Mouse (Mus musculus) kidney, adult 11 months (tissue): ENCODE data around the gene Ttc28.

Source experiments
- DNase-seq: peaks from one replicate; pipeline ENCODE4 v3.0.0; 2022

Ttc28 gene

DNA sequence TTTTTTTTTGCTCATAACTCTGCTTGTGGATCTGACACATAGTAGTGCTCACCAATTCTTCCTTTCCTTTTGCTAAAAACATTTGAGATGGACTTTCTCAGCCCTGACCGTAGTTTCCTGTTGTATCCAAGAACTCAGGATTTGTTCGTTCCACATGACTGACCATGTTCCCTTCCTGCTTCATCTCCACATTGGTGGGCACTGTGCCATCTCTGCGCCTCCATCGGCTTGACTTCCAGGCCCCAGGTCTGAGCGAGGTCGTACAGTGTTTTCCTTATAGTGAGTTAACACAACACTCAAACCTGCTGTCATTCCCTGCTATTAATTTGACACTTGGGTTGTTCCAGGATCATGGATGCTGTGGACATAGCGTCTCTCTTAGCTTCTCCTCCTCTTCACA, 225.2 kb downstream of the Ttc28 start:
- DNase-seq = peak; percentile 71

DNA sequence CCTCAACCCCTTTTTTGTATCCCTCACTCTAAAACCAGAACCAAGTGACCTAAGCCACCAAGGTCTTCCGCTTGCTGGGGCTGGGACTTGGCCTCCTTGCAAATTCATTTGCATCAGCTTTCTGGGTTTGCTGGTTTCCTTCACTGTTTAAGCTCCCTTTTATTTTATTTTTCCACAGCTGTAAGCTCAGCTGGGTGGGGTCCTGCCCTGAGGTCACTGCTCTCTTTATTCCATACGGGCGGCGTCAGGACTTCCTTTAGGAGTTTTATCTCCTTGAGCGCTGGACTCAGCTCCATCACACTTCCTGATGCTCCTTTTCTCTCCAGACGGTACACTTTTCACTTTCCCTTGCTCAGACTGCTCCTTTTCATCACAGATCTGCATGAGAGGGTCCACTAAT, 231.8 kb downstream of the Ttc28 start:
- DNase-seq = no peak

DNA sequence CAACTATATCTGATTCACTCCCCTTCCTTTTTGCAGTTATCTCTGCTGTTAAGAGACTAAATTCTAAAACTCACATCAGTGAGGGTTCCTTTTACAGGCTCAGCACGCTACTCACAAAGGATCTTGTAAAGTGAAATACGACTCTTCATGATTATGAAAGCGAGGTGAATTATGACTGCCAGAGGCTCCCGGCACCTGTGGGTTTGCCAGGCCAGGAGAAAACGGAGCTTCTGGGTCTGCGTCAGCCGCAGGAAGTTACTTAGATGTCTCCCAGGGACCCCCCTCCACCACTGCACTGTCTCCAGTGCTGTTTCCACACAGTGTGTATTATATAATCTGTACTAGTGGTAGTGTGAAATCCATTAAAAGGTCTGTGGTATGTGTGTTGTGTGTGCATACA, 233.6 kb downstream of the Ttc28 start:
- DNase-seq = no peak

DNA sequence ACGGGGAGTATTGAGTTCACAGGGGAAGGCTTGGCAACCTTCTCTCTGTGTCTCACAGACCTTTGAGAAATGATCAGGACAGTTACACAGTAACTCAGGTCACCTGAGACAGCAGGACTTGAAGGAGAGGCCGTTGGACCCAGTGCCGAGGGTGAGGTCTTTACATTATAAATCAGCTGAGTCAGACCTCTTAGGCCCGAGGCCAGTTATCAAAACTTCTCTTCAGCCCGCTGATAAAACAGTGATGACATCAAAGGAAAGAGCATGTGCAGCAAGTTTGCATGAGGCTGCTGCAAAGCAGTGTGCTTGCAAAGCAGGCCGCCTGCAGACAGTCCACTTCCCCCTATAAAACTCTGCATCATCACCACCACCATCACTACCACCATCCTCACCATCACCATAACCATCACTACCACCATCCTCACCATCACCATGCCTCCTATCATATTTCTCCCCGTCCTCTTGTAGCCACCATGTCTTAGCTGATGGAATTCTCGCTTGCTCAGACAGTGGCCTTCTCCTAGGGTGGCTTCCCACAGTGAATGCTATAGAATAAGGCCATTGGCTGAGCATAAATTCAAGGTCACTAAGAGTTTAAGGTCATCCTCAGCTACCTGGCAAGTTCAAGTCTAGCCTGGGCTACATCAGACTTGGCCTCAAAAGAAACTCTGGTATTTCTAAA, 234.2 kb downstream of the Ttc28 start:
- peak; percentile 84 for DNase-seq

DNA sequence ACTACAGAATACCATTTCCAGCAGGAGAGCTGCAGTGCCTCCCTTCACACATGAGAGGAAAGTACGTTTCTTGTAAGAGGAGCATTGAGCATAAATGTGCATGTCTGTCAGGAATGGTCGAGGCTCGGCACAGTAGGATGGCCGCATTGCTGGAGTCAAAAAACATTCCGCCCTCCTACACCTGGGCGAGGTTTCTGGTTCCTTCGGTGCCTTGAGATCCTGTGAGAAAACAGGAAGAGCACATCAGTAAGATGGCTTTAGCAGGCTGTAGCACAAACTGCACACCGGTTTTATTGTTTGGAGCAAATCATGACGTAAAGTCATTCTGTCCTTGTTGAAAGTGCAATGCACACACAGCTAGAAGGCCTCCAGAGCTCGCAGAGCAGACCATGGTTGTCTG, 235.0 kb downstream of the Ttc28 start:
- DNase-seq = no peak

DNA sequence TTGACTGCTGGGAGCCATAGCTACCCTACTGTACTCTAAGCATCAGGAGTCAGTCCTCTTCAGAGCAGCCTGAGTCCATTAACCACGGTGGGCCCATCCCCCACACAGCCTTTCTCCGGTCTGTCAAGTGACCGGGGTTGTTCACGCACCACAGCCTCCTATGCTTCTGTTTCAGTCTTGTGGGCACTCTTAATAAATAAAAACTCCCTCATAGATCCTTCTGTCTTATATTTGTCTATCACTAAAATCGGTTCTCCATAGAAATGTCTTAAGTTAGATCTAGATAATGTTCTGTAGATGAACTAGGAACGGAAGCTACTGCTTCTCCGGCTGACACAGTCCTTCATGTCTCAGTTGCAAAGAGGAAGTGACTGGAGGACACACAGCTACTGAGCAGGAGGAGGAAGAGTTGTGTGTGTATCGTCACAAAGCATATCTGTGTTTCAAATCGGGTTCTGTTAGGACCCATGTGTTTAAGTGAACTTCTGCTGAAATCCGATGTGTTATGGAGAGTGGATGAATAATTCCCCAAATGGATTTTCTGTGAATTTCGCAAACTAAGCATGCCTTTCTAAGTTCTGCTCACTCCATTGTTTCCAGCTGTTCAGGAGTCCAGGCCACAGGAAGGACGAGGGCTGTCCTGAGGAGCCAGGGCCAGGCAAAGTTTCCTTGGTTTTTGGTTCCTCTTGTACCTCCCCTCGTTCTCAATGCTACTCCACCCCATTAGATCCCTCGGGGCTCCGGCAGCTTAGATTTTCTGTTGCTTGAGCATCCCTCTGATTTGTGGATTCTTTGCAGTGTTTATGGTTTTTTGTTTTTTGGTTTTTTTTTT, 236.1 kb downstream of the Ttc28 start:
- DNase-seq = peak; percentile 48

DNA sequence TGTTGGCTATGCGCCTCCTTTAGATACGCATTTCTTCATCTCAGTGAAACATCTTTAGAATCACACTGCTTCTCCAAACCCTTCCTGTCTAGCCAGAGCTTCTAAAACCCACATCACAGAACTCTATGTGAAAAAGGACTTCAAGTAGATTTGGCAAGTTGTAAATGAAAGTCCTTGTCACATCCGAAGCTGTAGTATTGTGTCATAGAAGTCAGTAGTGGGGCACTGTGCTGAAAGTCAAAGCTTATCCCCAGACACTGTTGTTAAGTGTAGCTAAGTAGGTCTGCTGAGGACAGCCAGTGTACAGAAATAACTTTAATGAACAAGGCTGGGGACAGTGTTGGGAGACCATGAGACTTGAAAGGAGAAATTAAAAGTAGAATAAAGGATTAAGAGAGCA, 240.2 kb downstream of the Ttc28 start:
- no peak for DNase-seq

DNA sequence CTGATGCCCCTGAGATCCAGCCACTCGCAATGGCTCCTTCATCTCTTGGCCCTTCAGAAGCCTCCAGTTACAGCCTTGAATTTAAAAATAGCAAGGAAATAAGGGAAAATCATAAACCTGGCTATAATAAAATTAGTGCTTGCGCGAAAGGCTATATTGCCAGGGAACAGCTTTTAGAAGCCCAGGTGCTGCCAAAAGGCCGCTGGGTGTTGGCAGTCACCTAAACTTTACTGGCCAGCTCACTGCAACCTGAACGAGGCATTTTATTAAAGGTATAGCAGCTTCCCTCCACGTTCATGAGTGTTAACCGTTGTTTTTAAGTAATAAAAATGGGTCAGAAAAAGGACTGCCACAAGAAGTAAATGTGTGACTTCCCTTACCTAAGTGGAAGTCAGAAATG, 240.7 kb downstream of the Ttc28 start:
- no peak for DNase-seq

DNA sequence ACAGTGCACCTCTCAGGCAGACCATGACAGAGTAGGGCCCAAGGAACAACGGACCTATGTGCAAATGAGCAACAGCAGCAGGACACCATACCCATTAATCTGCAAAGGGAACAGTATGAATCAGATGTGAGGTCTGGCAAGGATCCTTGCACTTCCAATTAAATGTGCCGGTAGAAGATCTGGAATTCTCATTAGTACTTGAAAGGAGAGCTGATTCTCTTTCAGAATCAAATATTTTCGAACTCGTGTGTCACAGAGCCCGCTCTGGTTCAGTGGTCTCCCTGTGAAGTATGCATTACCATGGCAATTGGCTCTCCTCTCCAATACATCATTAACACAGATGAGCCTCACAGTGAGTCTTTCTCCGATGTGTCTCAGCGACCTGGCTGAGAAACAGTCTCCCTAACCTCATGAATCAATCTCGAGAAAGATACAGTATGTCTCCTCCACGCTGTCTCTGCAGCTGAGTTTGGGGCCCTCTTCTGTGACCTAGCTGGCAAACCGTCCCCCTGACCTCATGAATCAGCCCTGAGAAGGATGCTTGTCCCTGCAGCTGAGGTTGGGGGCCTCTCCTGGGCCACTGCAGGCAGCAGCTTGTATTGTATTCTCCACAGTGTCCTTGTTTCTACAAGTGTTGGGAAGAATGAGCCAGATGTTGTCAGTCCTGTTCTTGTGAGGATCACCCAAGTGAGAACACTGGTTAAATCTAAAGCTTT, 241.3 kb downstream of the Ttc28 start:
- no peak for DNase-seq

DNA sequence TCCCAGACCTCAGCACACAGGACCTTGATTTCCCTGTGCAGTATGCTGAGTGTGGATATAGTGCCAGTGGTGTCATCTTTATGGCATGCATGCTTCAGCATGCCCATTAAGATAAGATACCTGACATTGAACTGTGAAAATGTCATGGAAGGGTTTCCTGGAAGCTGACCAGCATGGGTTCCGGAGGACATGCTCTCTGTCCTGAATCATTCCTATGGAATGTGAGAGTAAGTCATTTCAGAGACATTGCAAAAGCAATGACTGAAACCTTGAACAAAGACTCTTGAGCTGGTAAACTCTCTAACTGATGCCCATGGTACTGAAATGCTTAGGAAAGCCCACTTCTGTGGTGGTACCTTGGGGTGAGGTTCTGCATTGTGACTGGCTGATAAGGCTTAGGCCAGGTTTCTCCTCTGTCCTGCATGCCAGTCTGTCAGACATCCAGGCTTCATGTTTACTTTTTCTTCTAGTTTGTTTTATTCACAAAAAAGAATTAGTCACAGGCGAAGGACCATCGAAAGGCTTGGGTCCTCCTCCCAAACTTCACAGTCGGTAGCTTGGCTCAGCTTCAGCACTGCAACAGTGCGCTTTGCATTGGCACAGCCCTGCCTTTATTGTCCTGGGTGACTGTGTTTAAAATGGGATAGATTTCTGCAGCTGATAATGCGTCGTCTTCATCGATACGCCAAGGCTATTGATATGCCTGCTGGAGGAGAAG, 242.9 kb downstream of the Ttc28 start:
- no peak for DNase-seq

DNA sequence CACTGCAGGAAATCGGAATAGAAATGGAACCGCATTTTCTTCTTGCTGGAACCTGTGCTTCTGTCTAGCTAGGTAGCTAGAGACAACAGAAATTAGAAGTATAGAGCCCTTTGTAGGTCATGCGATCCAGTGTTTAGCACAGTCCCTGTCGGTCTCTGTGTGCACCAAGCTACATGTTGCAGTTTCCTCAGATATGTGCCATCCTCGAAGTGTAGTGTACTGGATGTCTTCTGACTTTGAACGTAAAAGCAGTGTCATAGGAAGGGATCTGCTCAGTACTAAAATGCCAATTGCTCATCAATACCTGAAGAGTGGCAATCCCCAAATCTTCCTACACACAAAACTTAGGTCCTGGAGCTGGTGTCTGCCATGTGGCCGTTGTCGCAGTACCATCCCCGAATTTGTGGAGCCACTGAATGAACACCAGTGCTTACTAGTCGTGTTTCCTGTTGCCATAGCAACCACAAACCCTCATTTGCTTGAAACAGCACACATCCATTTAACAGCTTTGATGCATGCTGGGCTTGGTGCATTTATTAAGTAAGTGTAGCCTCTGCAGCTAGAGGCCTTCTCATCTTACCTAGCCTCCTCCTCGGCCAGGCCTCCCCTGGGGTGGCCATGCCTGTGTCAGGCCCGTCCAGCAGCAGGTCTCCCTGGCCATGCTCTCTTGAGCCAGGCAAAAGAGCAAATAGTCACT, 243.6 kb downstream of the Ttc28 start:
- DNase-seq = no peak

DNA sequence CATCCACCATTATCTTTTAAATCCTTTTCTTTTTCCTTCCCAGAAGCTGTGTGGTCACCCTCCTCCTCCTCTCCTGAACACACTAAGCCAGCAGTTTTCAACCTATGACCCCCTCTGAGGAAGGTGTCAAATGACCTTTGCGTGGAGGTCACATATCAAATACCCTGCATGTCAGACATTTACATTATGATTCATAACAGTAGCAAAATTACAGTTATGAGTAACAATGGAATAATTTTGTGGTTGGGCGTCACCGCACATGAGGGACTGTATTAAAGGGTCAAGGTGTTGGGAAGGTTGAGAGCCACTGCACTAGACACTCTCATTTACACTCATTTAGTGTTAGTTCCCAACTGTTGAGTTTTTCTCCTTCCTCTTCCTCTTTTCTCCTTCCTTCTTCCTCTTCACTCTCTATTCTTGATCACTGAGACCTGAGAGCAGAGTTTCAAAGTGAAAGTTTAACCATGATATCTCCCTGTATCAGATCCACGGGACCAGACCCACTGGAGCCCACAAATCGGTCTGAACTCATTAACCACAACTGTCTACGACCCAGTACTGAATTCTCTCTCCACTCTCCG, 245.1 kb downstream of the Ttc28 start:
- no peak for DNase-seq

DNA sequence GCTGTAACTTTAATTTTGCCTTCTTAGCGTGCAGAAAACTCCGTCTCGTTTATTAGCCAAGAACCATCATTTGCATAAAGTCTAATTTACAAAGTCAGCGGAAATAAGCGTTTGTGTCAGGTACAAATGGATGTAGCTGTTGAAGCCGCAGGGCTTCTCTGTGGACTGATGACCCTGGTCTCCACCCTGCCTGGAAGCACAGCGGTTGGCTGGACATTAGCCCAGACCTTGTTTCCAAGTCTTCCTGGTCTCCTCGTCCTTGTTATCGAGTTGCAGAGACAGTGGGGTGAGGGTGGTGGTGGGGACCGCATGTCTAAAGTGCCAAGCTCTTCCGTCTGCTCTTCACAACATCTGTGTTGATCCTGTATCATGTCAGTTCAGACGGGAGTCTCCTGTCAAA, 246.1 kb downstream of the Ttc28 start:
- peak; percentile 83 for DNase-seq

DNA sequence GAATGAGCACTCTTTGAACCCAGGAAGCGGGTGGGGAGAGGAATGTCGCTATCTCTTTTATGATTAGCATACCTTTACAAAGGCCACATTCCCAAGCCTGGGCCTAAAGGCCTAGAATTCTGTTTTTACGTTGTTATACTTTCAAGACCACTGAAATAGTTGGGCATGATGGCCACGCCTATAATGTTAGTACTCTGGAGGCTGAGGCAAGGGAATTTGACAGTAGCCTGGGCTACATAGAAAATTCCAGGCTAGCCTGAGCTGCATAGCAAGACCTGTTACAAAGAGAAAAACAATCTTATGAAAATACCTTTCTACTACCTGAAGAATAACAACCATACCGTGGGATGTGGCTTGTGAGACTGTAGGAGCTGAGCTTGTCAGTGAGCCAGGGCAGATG, 248.2 kb downstream of the Ttc28 start:
- DNase-seq = no peak

DNA sequence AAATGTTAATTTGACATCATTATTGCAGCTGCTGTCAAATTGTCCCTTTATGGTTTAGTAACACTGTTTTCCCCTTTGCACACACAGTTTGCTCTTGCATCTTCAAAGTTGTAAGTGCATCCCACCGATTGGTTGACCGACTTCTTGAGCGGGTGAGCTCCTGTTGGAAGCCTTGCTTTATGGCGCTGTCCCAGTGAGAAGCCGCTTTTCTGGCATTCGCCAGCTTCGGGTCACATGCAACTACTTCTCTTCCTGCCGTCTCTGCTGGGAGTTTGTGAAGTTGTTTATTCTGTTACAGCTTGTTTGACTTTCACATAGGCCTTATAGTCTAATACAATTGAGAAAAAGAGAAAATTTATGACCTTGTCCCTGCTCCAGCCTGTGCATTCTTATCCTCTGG, 250.5 kb downstream of the Ttc28 start:
- DNase-seq = no peak

DNA sequence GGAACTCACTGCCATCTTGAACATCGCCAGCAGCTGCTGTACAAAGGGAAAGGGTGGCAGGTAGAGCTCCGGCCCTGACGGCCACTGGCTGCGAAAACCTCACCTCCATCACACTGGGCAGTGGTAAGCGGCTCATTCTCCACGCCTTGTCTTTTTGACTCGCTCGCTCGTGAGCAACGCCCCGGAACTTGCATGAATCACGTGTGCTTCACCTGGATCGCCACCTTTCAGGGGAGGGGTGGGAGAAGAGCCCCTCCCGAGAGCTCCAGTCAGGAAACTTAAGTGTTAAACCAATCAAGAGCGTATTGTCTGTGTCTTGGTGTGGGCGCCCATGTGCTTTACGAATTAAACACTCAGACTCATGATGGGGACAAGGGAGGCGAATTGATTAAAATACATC, 252.0 kb downstream of the Ttc28 start:
- DNase-seq = no peak

DNA sequence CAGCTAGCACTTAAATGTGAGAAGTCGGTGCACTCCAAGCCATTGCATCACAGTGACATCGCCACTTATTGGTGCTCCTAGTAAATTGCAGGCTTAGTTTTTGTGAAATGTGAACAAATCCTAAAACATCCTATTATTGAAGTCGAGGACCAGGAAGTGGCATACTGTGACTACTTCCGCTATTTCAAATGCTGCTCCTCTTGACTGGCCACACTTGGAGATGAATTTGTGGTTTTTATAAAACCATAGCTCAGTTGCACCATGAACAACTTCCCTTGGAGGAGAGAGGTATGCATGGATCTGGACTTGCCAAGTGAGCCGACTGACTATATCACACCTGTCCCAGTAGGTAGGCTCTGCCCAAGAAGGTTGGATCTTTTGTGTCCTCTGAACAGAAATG, 253.5 kb downstream of the Ttc28 start:
- DNase-seq = no peak

DNA sequence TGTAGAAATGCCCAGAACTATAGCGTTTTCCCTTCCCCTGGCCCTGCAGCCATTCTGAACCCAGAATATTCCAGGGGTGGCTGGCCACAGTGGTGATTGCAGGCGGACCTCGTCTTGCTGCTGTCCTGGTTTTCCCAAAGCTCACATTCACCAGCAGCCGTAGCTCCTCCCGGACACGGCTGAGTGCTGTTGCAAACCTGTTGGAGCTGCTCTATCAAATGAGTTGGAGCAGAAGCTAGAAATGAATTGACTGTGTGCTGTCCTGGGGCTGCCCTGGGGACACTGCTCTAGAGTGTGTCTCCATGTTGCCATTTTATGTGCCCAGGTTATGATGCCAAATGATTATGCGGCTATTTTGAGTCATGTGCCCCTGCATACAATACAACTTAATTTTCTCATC, 254.2 kb downstream of the Ttc28 start:
- DNase-seq = no peak

DNA sequence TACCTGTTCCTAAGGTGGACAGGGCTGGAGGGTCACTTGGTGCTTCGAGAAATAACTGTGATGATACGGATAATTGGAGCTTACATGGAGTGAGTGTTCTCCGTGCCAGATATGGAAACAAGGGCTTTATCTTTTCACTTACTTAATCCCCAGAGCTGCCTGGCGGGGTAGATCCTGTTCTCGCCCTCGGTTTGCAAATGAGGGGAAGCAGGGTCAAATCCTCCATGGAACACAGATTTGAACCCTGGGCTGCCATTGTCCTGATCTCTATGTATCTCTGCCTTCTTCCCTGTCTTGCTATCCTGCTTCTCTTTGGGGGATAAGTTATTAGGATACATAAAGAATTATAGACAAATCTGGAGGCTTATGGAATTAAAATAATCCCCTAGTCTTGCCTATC, 257.7 kb downstream of the Ttc28 start:
- DNase-seq = no peak

DNA sequence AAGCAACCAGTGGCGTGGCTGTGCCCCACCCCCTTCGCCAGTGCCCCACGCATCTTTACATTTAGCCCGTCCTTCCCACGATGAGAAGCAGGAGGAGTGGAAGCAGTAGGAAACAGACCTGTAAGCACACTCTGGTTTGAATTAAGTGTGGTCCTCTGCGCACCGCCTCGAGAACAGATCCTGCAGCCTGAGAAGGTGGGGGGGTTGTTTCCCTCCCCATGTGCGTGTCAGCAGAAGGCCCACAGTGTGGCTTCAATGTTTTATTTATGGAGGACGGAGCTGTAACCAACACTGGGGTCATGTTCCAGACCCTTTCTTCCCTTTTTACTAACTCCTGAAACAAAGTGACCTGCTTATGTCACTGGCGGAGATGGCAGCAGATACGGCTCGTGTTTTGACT, 258.1 kb downstream of the Ttc28 start:
- DNase-seq = no peak

DNA sequence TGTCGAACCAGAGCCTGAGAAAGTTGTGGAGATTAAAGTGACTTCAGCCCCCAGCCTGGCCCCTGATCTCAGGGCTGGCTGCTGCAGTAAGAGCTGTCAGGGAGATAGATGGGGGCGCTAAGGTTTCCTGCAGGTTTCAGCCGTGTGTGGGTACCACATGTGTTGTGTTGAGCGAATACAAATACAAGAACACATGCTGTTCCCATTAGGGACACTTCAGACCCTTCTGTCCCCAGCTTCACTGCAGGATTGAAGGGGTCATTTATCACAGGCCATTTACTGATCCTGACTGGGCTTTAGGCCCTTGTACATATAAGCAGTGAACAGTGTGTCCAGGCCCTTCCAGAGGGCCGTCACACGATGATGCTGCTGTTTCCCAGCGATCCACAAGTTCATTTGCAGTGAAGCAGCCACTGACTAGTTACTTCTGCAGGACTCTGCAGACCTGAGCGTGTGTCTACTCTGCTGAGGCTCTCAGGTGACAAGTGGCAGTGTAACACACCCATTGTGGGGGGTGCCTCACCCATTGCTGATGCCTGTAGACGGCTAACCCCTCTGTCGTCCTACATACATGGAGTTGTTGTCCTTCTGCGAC, 258.7 kb downstream of the Ttc28 start:
- DNase-seq = no peak
